Mouse (Mus musculus) ES-E14 (cell line): ENCODE measurements around the gene Ppp1cb. TPM values are rescaled to one million over a fixed set of nuclear protein-coding genes. Genes with fewer than 3 reads are reported as not detected.
"Not testable (repeated sequence)": the region's sequence is repeated elsewhere in the genome, so short reads cannot be mapped to it uniquely, and the experiment has no call there.

Experiments used
- DNase-seq: peaks from one replicate; pipeline ENCODE4 v3.0.0-alpha.2; 2013; ENCODE audit warnings: low read depth, low spot score
- H3K27ac ChIP-seq: 2 replicates; pipeline ENCODE4 v1.5.1; 2012; ENCODE audit warnings: low read depth, mild to moderate bottlenecking, low read length, moderate library complexity, mixed read lengths; ENCODE audit not compliant: poor library complexity, insufficient read depth, severe bottlenecking
- H3K36me3 ChIP-seq: 2 replicates; pipeline ENCODE4 v1.6.1; 2012; ENCODE audit warnings: mild to moderate bottlenecking, low read length, moderate library complexity, mixed read lengths; ENCODE audit not compliant: control insufficient read depth, poor library complexity, insufficient read depth, severe bottlenecking
- H3K4me1 ChIP-seq, 2 experiments: fragments of 150-350 bp in 1 of 2; sonication (generic) in 1 of 2; 2 replicates each; pipeline ENCODE4 v1.6.1; 2012; ENCODE audit warnings: low read length in 2 of 2, mild to moderate bottlenecking in 1 of 2, mixed read lengths in 1 of 2; ENCODE audit not compliant: control insufficient read depth in 2 of 2, insufficient read depth in 2 of 2, poor library complexity in 1 of 2
- H3K4me3 ChIP-seq, 2 experiments: fragments of 150-350 bp in 1 of 2; sonication (generic) in 1 of 2; 2 replicates each; pipeline ENCODE4 v1.5.1; 2012; ENCODE audit warnings: low read length in 2 of 2, low read depth in 1 of 2, mild to moderate bottlenecking in 1 of 2, mixed read lengths in 1 of 2; ENCODE audit not compliant: insufficient read depth in 1 of 2, poor library complexity in 1 of 2, severe bottlenecking in 1 of 2
- H3K9ac ChIP-seq: 2 replicates; pipeline ENCODE4 v1.6.1; 2012; ENCODE audit warnings: low read depth, mild to moderate bottlenecking, low read length, mixed read lengths; ENCODE audit not compliant: poor library complexity, insufficient read depth, severe bottlenecking
- H3K9me3 ChIP-seq: fragments of 150-350 bp; sonication (generic); 2 replicates; pipeline ENCODE4 v1.6.1; 2012; ENCODE audit warnings: low read depth, mild to moderate bottlenecking, low read length; ENCODE audit not compliant: control insufficient read depth, insufficient read depth
- CHD2 ChIP-seq: IDR thresholded peaks from 2 replicates; pipeline ENCODE4 v1.6.1; 2014; ENCODE audit warnings: mild to moderate bottlenecking, low read depth, low read length, inconsistent platforms
- HCFC1 ChIP-seq: IDR thresholded peaks from 2 replicates; pipeline ENCODE4 v1.6.1; 2012; ENCODE audit warnings: low read length, inconsistent platforms, borderline replicate concordance; ENCODE audit not compliant: insufficient read depth
- MAFK ChIP-seq: IDR thresholded peaks from 2 replicates; pipeline ENCODE4 v1.6.1; 2014; ENCODE audit warnings: mild to moderate bottlenecking, low read depth, low read length, inconsistent platforms; ENCODE audit not compliant: insufficient read depth
- ZC3H11A ChIP-seq: IDR thresholded peaks from 2 replicates; pipeline ENCODE4 v1.6.1; 2012; ENCODE audit warnings: low read depth, mild to moderate bottlenecking, inconsistent platforms, low read length, borderline replicate concordance
- ZNF384 ChIP-seq: IDR thresholded peaks from 2 replicates; pipeline ENCODE4 v1.6.1; 2012; ENCODE audit warnings: low read depth, low read length, inconsistent platforms
- in situ Hi-C, 2 experiments: fragments of 600-800 bp; cut with MboI; formaldehyde crosslinking; loops; one replicate each; pipeline ENCODE4 v1.15.1; 2025; ENCODE audit warnings: low sequenced_read_pairs in 2 of 2, inconsistent platforms in 1 of 2; ENCODE audit not compliant: unreplicated experiment in 2 of 2
- total RNA-seq: library from RNA; depleted of rRNA; stranded (reverse); fragments of 300-350 nt; gene quantifications from 2 replicates; pipeline ENCODE4 v1.2.3, GENCODE M21; 2012

Gene Ppp1cb
- total RNA-seq, 1 experiment: 108 TPM

GRCm38 (mm10) chr5:32430399-32430798, 28.2 kb upstream of the Ppp1cb start:
- DNase-seq: no peak
- H3K36me3 ChIP-seq: no peaks in the 10 kb centered on the region
- TF ChIP-seq CHD2 (no peak), MAFK (no peak), ZNF384 (no peak), ZC3H11A (no peak), HCFC1 (no peak)
- H3K4me3 ChIP-seq: no peak overlapping the region
- no peaks in the 10 kb centered on the region for H3K9me3 ChIP-seq
- no peaks in the 10 kb centered on the region; a peak in 1 of 4 replicates for H3K4me1 ChIP-seq
- in situ Hi-C loops: no loop called here
- no peak overlapping the region for H3K9ac ChIP-seq
- H3K27ac ChIP-seq: no peak overlapping the region

- DNase-seq, H3K9ac ChIP-seq, H3K9me3 ChIP-seq, H3K4me1 ChIP-seq, H3K36me3 ChIP-seq, H3K4me3 ChIP-seq, in situ Hi-C loops, H3K27ac ChIP-seq: not testable (repeated sequence)
These were observed 24.3 kb upstream of the Ppp1cb start for GRCm38 (mm10) chr5:32434346-32434745.

DNA sequence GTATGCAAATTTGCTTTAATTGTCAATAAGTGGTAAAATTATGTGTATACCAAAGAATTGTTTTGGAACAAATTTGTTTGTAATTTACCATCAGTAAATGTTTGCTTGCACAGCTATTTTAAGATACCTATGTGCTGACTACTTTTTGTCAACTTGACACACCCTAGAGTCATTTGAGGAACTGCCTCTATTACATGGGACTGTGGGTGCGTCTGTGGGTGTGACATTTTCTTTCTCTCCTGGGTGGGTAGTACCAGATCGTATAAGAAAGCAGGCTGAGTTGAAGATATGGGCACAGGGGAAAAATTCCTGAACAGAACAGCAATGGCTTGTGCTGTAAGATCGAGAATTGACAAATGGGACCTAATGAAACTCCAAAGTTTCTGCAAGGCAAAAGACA, 23.0 kb upstream of the Ppp1cb start:
- TF ChIP-seq ZNF384 (no peak), CHD2 (no peak), ZC3H11A (no peak), MAFK (no peak), HCFC1 (no peak)
- in situ Hi-C loops: no loop called here

GRCm38 (mm10) chr5:32437901-32438563, 20.6 kb upstream of the Ppp1cb start:
- Histone ChIP-seq H3K27ac (peak overlapping the region; percentile 19; the same call in 1 of the 2 replicates), H3K9me3 (no peaks in the 10 kb centered on the region), H3K4me3 (no peak overlapping the region), H3K36me3 (no peaks in the 10 kb centered on the region), H3K4me1 (peaks cover 0 to 12% of the 10 kb centered on the region in 2 experiments; a peak in 3 of 4 replicates), H3K9ac (no peak overlapping the region)
- DNase-seq: no peak
- no peak for TF ChIP-seq MAFK
- no peak for TF ChIP-seq CHD2
- no peak for TF ChIP-seq ZC3H11A
- no peak for TF ChIP-seq ZNF384
- TF ChIP-seq HCFC1: no peak
- in situ Hi-C loops: no loop called here

More for the DNA sequence above, 23.0 kb upstream of the Ppp1cb start:
- Histone ChIP-seq H3K27ac (no peak overlapping the region), H3K9me3 (no peaks in the 10 kb centered on the region), H3K4me1 (peaks cover 0 to 10% of the 10 kb centered on the region in 2 experiments; a peak in 3 of 4 replicates), H3K4me3 (no peak overlapping the region), H3K36me3 (no peaks in the 10 kb centered on the region), H3K9ac (no peak overlapping the region)
- DNase-seq: no peak

GRCm38 (mm10) chr5:32438564-32438922, 20.1 kb upstream of the Ppp1cb start:
- Histone ChIP-seq H3K4me3 (no peak overlapping the region), H3K9me3 (no peaks in the 10 kb centered on the region), H3K9ac (no peak overlapping the region), H3K36me3 (no peaks in the 10 kb centered on the region), H3K27ac (peak overlapping the region; percentile 19; the same call in 1 of the 2 replicates), H3K4me1 (peaks cover 0 to 12% of the 10 kb centered on the region in 2 experiments; a peak in 3 of 4 replicates)
- in situ Hi-C loops: no loop called here
- DNase-seq: no peak
- TF ChIP-seq ZC3H11A: no peak
- no peak for TF ChIP-seq MAFK
- TF ChIP-seq CHD2: no peak
- no peak for TF ChIP-seq HCFC1
